Mouse (Mus musculus): Measurements from ENCODE around the gene Avpr1b. TPM values are rescaled to one million over a fixed set of nuclear protein-coding genes. Genes with fewer than 3 reads are reported as not detected.

The Avpr1b gene
- polyA plus RNA-seq, 1 experiment from 2014 or later: not detected

GRCm38 (mm10) chr1:131600314-131600713 is 1.3 kb downstream of the Avpr1b start:
- H3K9me3 ChIP-seq (ENCODE audit: low read depth, low read length): no peaks in the 10 kb centered on the region
- 35% methylated on average over 11 of the region's 11 CpGs for WGBS
- 0 out of 2 replicates have a peak, but pooled peaks cover 3% of the 10 kb centered on the region for H3K27me3 ChIP-seq (ENCODE audit: insufficient read depth, low read length)
- no peak overlapping the region for H3K4me3 ChIP-seq (ENCODE audit: low read depth, low read length)
- no peak overlapping the region for H3K27ac ChIP-seq (ENCODE audit: low read depth)
- DNase-seq (peak; percentile 13), ATAC-seq (ENCODE audit: insufficient read depth) (no peak)
- peak; percentile 64 for TF ChIP-seq CTCF (IDR thresholded peaks at IDR 0.05; ENCODE audit: low read depth)
- H3K4me2 ChIP-seq: no peak overlapping the region
- H3K36me3 ChIP-seq (ENCODE audit: insufficient read depth): no peaks in the 10 kb centered on the region
- no peaks in the 10 kb centered on the region for H3K4me1 ChIP-seq (ENCODE audit: insufficient read depth)
- no peak overlapping the region for H3K9ac ChIP-seq

GRCm38 (mm10) chr1:131606719-131607118 is 7.7 kb downstream of the Avpr1b start:
- 79% methylated on average over 2 of the region's 2 CpGs for WGBS
- H3K27me3 ChIP-seq (ENCODE audit: insufficient read depth, low read length): no peaks in the 10 kb centered on the region
- no peak for TF ChIP-seq CTCF (IDR thresholded peaks at IDR 0.05; ENCODE audit: low read depth)
- H3K9me3 ChIP-seq (ENCODE audit: low read depth, low read length): no peaks in the 10 kb centered on the region
- DNase-seq (no peak), ATAC-seq (ENCODE audit: insufficient read depth) (no peak)
- no peaks in the 10 kb centered on the region for H3K4me1 ChIP-seq (ENCODE audit: insufficient read depth)
- H3K4me2 ChIP-seq: no peak overlapping the region
- no peak overlapping the region for H3K4me3 ChIP-seq (ENCODE audit: low read depth, low read length)
- H3K9ac ChIP-seq: no peak overlapping the region
- H3K36me3 ChIP-seq (ENCODE audit: insufficient read depth): no peaks in the 10 kb centered on the region
- H3K27ac ChIP-seq (ENCODE audit: low read depth): no peak overlapping the region

- Histone ChIP-seq H3K36me3 (ENCODE audit: insufficient read depth) (no peaks in the 10 kb centered on the region), H3K27ac (ENCODE audit: low read depth) (no peak overlapping the region), H3K9me3 (ENCODE audit: low read depth, low read length) (no peaks in the 10 kb centered on the region), H3K27me3 (ENCODE audit: insufficient read depth, low read length) (no peaks in the 10 kb centered on the region), H3K9ac (no peak overlapping the region), H3K4me3 (ENCODE audit: low read depth, low read length) (no peak overlapping the region), H3K4me1 (ENCODE audit: insufficient read depth) (no peaks in the 10 kb centered on the region), H3K4me2 (no peak overlapping the region)
- WGBS: 23% methylated on average over 4 of the region's 4 CpGs
- ATAC-seq (ENCODE audit: insufficient read depth): no peak
- no peak for DNase-seq
- no peak for TF ChIP-seq CTCF (IDR thresholded peaks at IDR 0.05; ENCODE audit: low read depth)
Observed at GRCm38 (mm10) chr1:131612556-131613155, 13.6 kb downstream of the Avpr1b start.

GRCm38 (mm10) chr1:131613361-131614133 is 14.5 kb downstream of the Avpr1b start:
- H3K4me3 ChIP-seq (ENCODE audit: low read depth, low read length): no peak overlapping the region
- H3K4me1 ChIP-seq (ENCODE audit: insufficient read depth): no peaks in the 10 kb centered on the region
- peak; percentile 80 for TF ChIP-seq CTCF (IDR thresholded peaks at IDR 0.05; ENCODE audit: low read depth)
- no peaks in the 10 kb centered on the region for H3K36me3 ChIP-seq (ENCODE audit: insufficient read depth)
- H3K27ac ChIP-seq (ENCODE audit: low read depth): no peak overlapping the region
- no peaks in the 10 kb centered on the region for H3K9me3 ChIP-seq (ENCODE audit: low read depth, low read length)
- WGBS: 67% methylated on average over 16 of the region's 16 CpGs
- H3K9ac ChIP-seq: no peak overlapping the region
- H3K27me3 ChIP-seq (ENCODE audit: insufficient read depth, low read length): no peaks in the 10 kb centered on the region
- peak; percentile 87 for DNase-seq
- ATAC-seq (ENCODE audit: insufficient read depth): peak; percentile 83
- no peak overlapping the region for H3K4me2 ChIP-seq

GRCm38 (mm10) chr1:131614641-131615040 is 15.6 kb downstream of the Avpr1b start:
- Histone ChIP-seq H3K4me3 (ENCODE audit: low read depth, low read length) (no peak overlapping the region), H3K9me3 (ENCODE audit: low read depth, low read length) (no peaks in the 10 kb centered on the region), H3K4me1 (ENCODE audit: insufficient read depth) (no peaks in the 10 kb centered on the region), H3K9ac (no peak overlapping the region), H3K36me3 (ENCODE audit: insufficient read depth) (no peaks in the 10 kb centered on the region), H3K27me3 (ENCODE audit: insufficient read depth, low read length) (no peaks in the 10 kb centered on the region), H3K4me2 (no peak overlapping the region), H3K27ac (ENCODE audit: low read depth) (no peak overlapping the region)
- ATAC-seq (ENCODE audit: insufficient read depth) (no peak), DNase-seq (no peak)
- 73% methylated on average over 6 of the region's 6 CpGs for WGBS
- no peak for TF ChIP-seq CTCF (IDR thresholded peaks at IDR 0.05; ENCODE audit: low read depth)

- H3K36me3 ChIP-seq (ENCODE audit: insufficient read depth): no peaks in the 10 kb centered on the region
- no peak for ATAC-seq (ENCODE audit: insufficient read depth)
- H3K9ac ChIP-seq: no peak overlapping the region
- H3K4me2 ChIP-seq: no peak overlapping the region
- 74% methylated on average over 1 of the region's 1 CpGs for WGBS
- no peak for DNase-seq
- H3K9me3 ChIP-seq (ENCODE audit: low read depth, low read length): no peaks in the 10 kb centered on the region
- no peak for TF ChIP-seq CTCF (IDR thresholded peaks at IDR 0.05; ENCODE audit: low read depth)
- H3K4me3 ChIP-seq (ENCODE audit: low read depth, low read length): no peak overlapping the region
- H3K27me3 ChIP-seq (ENCODE audit: insufficient read depth, low read length): no peaks in the 10 kb centered on the region
- no peaks in the 10 kb centered on the region for H3K4me1 ChIP-seq (ENCODE audit: insufficient read depth)
- no peak overlapping the region for H3K27ac ChIP-seq (ENCODE audit: low read depth)
Observed at GRCm38 (mm10) chr1:131616131-131616530, 17.1 kb downstream of the Avpr1b start.

- ATAC-seq (ENCODE audit: insufficient read depth) (no peak), DNase-seq (no peak)
- no peaks in the 10 kb centered on the region for H3K36me3 ChIP-seq (ENCODE audit: insufficient read depth)
- no peaks in the 10 kb centered on the region for H3K9me3 ChIP-seq (ENCODE audit: low read depth, low read length)
- H3K9ac ChIP-seq: no peak overlapping the region
- 54% methylated on average over 5 of the region's 5 CpGs for WGBS
- H3K4me1 ChIP-seq (ENCODE audit: insufficient read depth): no peaks in the 10 kb centered on the region
- no peak for TF ChIP-seq CTCF (IDR thresholded peaks at IDR 0.05; ENCODE audit: low read depth)
- H3K27me3 ChIP-seq (ENCODE audit: insufficient read depth, low read length): no peaks in the 10 kb centered on the region
- H3K27ac ChIP-seq (ENCODE audit: low read depth): no peak overlapping the region
- no peak overlapping the region for H3K4me2 ChIP-seq
- no peak overlapping the region for H3K4me3 ChIP-seq (ENCODE audit: low read depth, low read length)
Observed at GRCm38 (mm10) chr1:131616546-131617220, 17.6 kb downstream of the Avpr1b start.

All from lung, embryonic 14.5 days (tissue).